Mouse (Mus musculus) ES-Bruce4 (cell line): ENCODE results near the gene Mettl27.

ENCODE experiments used
- CTCF ChIP-seq: IDR thresholded peaks from one replicate; pipeline ENCODE4 v1.8.1; 2011; ENCODE audit warnings: low read depth, low read length
- EP300 ChIP-seq: IDR thresholded peaks from 2 replicates; pipeline ENCODE4 v1.6.1; 2011; ENCODE audit warnings: low read depth, low read length; ENCODE audit not compliant: insufficient read depth
- POLR2A ChIP-seq: IDR thresholded peaks from one replicate; pipeline ENCODE4 v1.8.1; 2011; ENCODE audit warnings: low read length; ENCODE audit not compliant: insufficient read depth

DNA sequence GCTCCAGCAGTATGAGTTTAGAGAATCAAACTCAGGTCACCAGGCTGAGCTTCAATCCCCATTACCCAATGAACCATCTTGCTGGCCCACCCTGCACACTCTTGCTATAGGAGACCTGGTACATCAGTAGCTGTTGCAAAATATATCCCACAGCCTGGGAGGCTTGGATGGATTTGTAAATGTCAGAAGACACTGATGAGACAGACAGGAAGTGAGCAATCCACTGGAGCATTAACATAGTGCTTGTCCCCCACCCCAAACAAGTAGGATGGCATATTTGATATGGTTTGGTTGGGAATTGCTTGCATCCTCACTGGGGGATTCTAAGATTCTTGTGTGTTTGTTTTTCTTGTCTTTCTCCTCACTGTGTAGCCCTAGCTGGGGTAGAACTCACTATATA is 40.9 kb downstream of the Mettl27 start:
- TF ChIP-seq CTCF (no peak), POLR2A (no peak), EP300 (no peak)
